Comparison of ENCODE assay signal across 20 mouse cellular contexts in genomic region chr2:142261046-142261445, GRCm38 (mm10).
DNase-seq lines count a peak whose midpoint lies in the region; TF ChIP-seq lines count a peak whose summit lies in the region.
"Had no signal": no experiment of that assay in that cellular context is flagged by ENCODE, and none has a peak within 500 bp of the region (broad histone marks: within the 10 kb centered on the region; RNA-seq: fewer than 3 reads in every experiment).

No protein-coding gene starts in this region.

- 0 out of 2 replicates have a peak overlapping the region, but pooled peaks have one; percentile 59 for H3K27ac ChIP-seq in cortical plate, adult 2 months (ENCODE audit: insufficient read depth, low read length)
- H3K27ac ChIP-seq: embryonic facial prominence, embryonic 10.5 days; embryonic facial prominence, embryonic 12.5 days; forebrain, embryonic 13.5 days; forebrain, embryonic 15.5 days had no signal

- peaks cover 3% of the 10 kb centered on the region for H3K4me1 ChIP-seq in cortical plate, adult 2 months (ENCODE audit: control insufficient read depth, insufficient read depth, low read length)
- H3K4me1 ChIP-seq: embryonic facial prominence, embryonic 10.5 days; embryonic facial prominence, embryonic 12.5 days; forebrain, embryonic 13.5 days had no signal

- TF ChIP-seq CTCF in cortical plate, adult 2 months (IDR thresholded peaks at IDR 0.05; ENCODE audit: extremely low read depth, insufficient read depth, low read length), result no peak

- TF ChIP-seq POLR2A in cortical plate, adult 2 months (IDR thresholded peaks at IDR 0.05; ENCODE audit: extremely low read depth, insufficient read depth, low read length), result no peak

- peak; percentile 26 to 32 for DNase-seq in frontal cortex, adult 2 months (ENCODE audit: extremely low spot score in 1 of 2, low spot score in 1 of 2)
- no peak for DNase-seq in frontal cortex, postnatal 10 days (ENCODE audit: low spot score in 2 of 2)
- peak; percentile 69 for DNase-seq in brain, adult 2 months (ENCODE audit: low read depth, low spot score)
- no peak for DNase-seq in MN1 (ENCODE audit: low spot score)
- no peak for DNase-seq in layer of hippocampus, postnatal 10 days (ENCODE audit: low spot score in 2 of 2)
- DNase-seq: adrenal gland, adult 8-10 months; adrenal gland, postnatal 14 days; adrenal gland, postnatal 36 days; cerebellum, adult 11 months; cerebellum, adult 18-20 months; cerebellum, adult 8-10 months; cerebellum, adult 9-11 months; cerebellum, postnatal 14 days; cerebellum, postnatal 36 days; forebrain, postnatal 0 days had no signal

- no peak overlapping the region for H3K4me3 ChIP-seq in cortical plate, adult 2 months (ENCODE audit: insufficient read depth, low read length)
- H3K4me3 ChIP-seq: embryonic facial prominence, embryonic 10.5 days; embryonic facial prominence, embryonic 12.5 days; forebrain, embryonic 13.5 days; forebrain, embryonic 15.5 days had no signal

Comparison
In these comparisons a context has a peak if more than half of its experiments do, and no peak if none do; other contexts are left out.
1. DNase-seq: peak in frontal cortex, adult 2 months (2 of 2) and brain, adult 2 months (single experiment); none in frontal cortex, postnatal 10 days (0 of 2), MN1 (single experiment) and layer of hippocampus, postnatal 10 days (0 of 2).